Mouse (Mus musculus) intestine, postnatal 0 days (tissue): ENCODE results near the gene 1700092M07Rik. TPM values are rescaled to one million over a fixed set of nuclear protein-coding genes. Genes with fewer than 3 reads are reported as not detected.
A peak's percentile ranks its signal among the peaks of the same experiment; 100 is the strongest.

Experiments
- ATAC-seq: fragments of 200-750 bp; cut with Nextera tagmentation; 2 replicates; pipeline ENCODE4 v1.8.0; 2017; ENCODE audit warnings: mild to moderate bottlenecking, moderate TSS enrichment, moderate library complexity
- H3K27ac ChIP-seq: fragments of 300-500 bp; sonication (generic); 2 replicates; pipeline ENCODE4 v1.5.1; 2014; ENCODE audit warnings: mild to moderate bottlenecking, low read depth, low read length, moderate library complexity
- H3K27me3 ChIP-seq: fragments of 300-500 bp; sonication (generic); replicated peaks from 2 replicates; pipeline ENCODE4 v1.6.1; 2014; ENCODE audit warnings: low read length, mixed read lengths; ENCODE audit not compliant: control insufficient read depth, insufficient read depth
- H3K36me3 ChIP-seq: fragments of 300-500 bp; sonication (generic); 2 replicates; pipeline ENCODE4 v1.6.1; 2014; ENCODE audit warnings: mild to moderate bottlenecking, moderate library complexity; ENCODE audit not compliant: control insufficient read depth, insufficient read depth
- H3K4me1 ChIP-seq: fragments of 300-500 bp; sonication (generic); replicated peaks from 2 replicates; pipeline ENCODE4 v1.6.1; 2014; ENCODE audit warnings: antibody characterized with exemption, low read length, mixed read lengths; ENCODE audit not compliant: control insufficient read depth, insufficient read depth
- H3K4me2 ChIP-seq: fragments of 300-500 bp; sonication (generic); replicated peaks from 2 replicates; pipeline ENCODE4 v1.6.1; 2014; ENCODE audit warnings: low read depth, mild to moderate bottlenecking, moderate library complexity
- H3K4me3 ChIP-seq: fragments of 300-500 bp; sonication (generic); 2 replicates; pipeline ENCODE4 v1.5.1; 2014; ENCODE audit warnings: low read depth, low read length
- H3K9ac ChIP-seq: fragments of 300-500 bp; sonication (generic); 2 replicates; pipeline ENCODE4 v1.6.1; 2014; ENCODE audit warnings: mild to moderate bottlenecking, low read depth, low read length
- H3K9me3 ChIP-seq: fragments of 300-500 bp; sonication (generic); 2 replicates; pipeline ENCODE4 v1.6.1; 2016; ENCODE audit warnings: mixed run types; ENCODE audit not compliant: control insufficient read depth
- CTCF ChIP-seq: sonication (generic); IDR thresholded peaks from 2 replicates; pipeline ENCODE4 v1.5.1; 2016; ENCODE audit warnings: low read depth, mild to moderate bottlenecking, control low read depth, antibody characterized with exemption, moderate library complexity
- WGBS: fragments of 180-500 bp; shearing (Covaris S2); extraction: QIAGEN DNeasy Blood & Tissue Kit; methylation state at CpG from one replicate; pipeline ENCODE4 v1.1.7; 2014; 5-methylcytosine and 5-hydroxymethylcytosine counted together
- polyA plus RNA-seq: library from polyadenylated mRNA; unstranded; fragments of >200 nt; fragmentation: Nextera tagmentation; extraction: Ambion mirVana; gene quantifications from 2 replicates; pipeline ENCODE4 v1.2.1, GENCODE M21; 2015

1700092M07Rik gene
- polyA plus RNA-seq, 1 experiment from 2014 or later: 0.56 TPM

GRCm38 (mm10) chr19:8755652-8756051, 15.1 kb downstream of the 1700092M07Rik start:
- Histone ChIP-seq H3K4me2 (peak overlapping the region; percentile 75; the same call in 1 of the 2 replicates), H3K27ac (no peak overlapping the region), H3K4me1 (no peaks in the 10 kb centered on the region), H3K9ac (no peak overlapping the region), H3K27me3 (no peaks in the 10 kb centered on the region), H3K36me3 (peaks cover 42% of the 10 kb centered on the region), H3K4me3 (no peak overlapping the region), H3K9me3 (no peaks in the 10 kb centered on the region)
- WGBS: 46% methylated on average over 3 of the region's 3 CpGs
- ATAC-seq: no peak
- no peak for TF ChIP-seq CTCF

- H3K4me1 ChIP-seq: no peaks in the 10 kb centered on the region
- ATAC-seq: peak; percentile 92
- H3K27ac ChIP-seq: peak within 1 kb of the TSS; percentile 79
- no peaks in the 10 kb centered on the region for H3K27me3 ChIP-seq
- under 1% methylated on average over 73 of the region's 75 CpGs for WGBS
- H3K4me3 ChIP-seq: peak within 1 kb of the TSS; percentile 99
- peaks cover 32% of the 10 kb centered on the region for H3K36me3 ChIP-seq
- peak within 1 kb of the TSS; percentile 75 for H3K4me2 ChIP-seq
- H3K9ac ChIP-seq: peak within 1 kb of the TSS; percentile 96
- 0 out of 2 replicates have a peak, but pooled peaks have one; percentile 7 for TF ChIP-seq CTCF
- no peaks in the 10 kb centered on the region for H3K9me3 ChIP-seq
These were observed 16.3 kb downstream of the 1700092M07Rik start, which contains the start of gene Nxf1 for GRCm38 (mm10) chr19:8756635-8757387. TSS of gene Nxf1 (plus strand) at chr19:8757073.

DNA sequence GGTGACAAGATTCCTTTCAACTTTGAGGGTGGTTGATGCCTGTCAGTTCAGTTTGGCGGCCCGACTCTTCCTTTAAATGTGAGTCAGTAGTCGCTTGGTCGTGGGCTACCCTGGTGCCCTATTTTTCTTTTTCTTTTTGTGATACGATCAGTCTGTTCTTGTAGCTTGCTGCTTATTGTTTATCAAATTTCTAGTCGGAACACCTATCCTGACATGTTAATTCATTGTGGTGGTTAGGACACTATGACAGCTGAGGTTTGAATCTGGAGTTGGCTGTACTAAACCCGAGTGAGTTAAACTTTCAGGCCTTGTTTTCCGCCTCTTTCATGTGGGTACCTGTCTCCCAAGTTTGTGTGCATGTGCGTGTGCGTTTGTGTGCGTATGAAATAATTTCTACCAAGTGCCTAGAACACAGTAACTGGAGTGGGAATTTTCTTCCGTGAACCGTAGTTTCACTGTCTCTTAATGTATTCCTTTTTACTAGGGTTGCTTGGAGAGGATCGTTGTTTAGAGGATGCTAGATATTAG, 17.0 kb downstream of the 1700092M07Rik start:
- Histone ChIP-seq H3K9me3 (no peaks in the 10 kb centered on the region), H3K27ac (peak overlapping the region; percentile 79), H3K9ac (peak overlapping the region; percentile 96), H3K4me2 (peak overlapping the region; percentile 75), H3K4me1 (no peaks in the 10 kb centered on the region), H3K4me3 (peak overlapping the region; percentile 99), H3K36me3 (peaks cover 28% of the 10 kb centered on the region), H3K27me3 (no peaks in the 10 kb centered on the region)
- 3% methylated on average over 14 of the region's 14 CpGs for WGBS
- no peak for ATAC-seq
- no peak for TF ChIP-seq CTCF

DNA sequence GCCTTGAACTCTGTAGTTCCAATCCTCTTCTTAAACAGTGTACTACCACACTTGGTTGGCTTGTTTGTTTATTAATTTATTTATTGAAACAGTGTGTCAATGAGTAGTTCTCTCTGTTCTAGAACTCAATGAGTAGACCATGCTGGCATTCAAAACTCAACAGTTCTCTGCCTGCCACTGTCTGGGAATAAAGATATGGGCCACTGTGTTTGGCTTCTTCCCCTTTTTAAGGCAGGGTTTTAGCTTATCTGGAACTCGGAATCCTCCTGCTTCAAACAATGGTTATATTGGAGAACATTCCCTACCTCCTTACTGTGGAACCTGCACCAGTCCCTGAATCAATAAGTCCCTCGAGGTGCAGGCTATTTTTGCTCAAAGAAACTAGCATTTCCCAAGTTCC, 18.4 kb downstream of the 1700092M07Rik start:
- WGBS: 53% methylated on average over 2 of the region's 2 CpGs
- no peak overlapping the region for H3K4me2 ChIP-seq

DNA sequence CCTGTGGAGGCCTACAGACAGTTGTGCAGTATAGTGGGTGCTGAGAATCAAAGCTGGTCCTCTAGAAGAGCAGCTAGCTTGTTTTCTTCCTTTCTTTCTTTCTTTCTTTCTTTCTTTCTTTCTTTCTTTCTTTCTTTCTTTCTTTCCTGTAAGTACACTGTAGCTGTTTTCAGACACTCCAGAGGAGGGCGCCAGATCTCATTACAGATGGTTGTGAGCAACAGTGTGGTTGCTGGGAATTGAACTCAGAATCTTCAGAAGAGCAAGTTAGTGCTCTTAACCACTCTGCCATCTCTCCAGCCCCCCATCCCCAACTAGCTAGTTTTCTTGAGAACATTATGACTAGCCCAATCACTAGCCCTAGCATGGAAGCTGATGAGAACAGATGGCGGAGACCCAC, 20.2 kb downstream of the 1700092M07Rik start:
- Histone ChIP-seq H3K4me2 (no peak overlapping the region), H3K4me1 (no peaks in the 10 kb centered on the region), H3K9ac (no peak overlapping the region), H3K27me3 (no peaks in the 10 kb centered on the region), H3K27ac (no peak overlapping the region), H3K4me3 (no peak overlapping the region), H3K36me3 (peaks cover 32% of the 10 kb centered on the region), H3K9me3 (no peaks in the 10 kb centered on the region)
- ATAC-seq: no peak
- WGBS: 88% methylated on average over 2 of the region's 2 CpGs
- TF ChIP-seq CTCF: peak; percentile 47

More for the DNA sequence above, 18.4 kb downstream of the 1700092M07Rik start:
- peaks cover 32% of the 10 kb centered on the region for H3K36me3 ChIP-seq
- H3K4me3 ChIP-seq: no peak overlapping the region
- H3K9me3 ChIP-seq: no peaks in the 10 kb centered on the region
- no peak for ATAC-seq
- H3K27ac ChIP-seq: no peak overlapping the region
- H3K4me1 ChIP-seq: no peaks in the 10 kb centered on the region
- H3K9ac ChIP-seq: no peak overlapping the region
- H3K27me3 ChIP-seq: no peaks in the 10 kb centered on the region
- TF ChIP-seq CTCF: no peak

GRCm38 (mm10) chr19:8763276-8763675, 22.8 kb downstream of the 1700092M07Rik start:
- peaks cover 57% of the 10 kb centered on the region for H3K36me3 ChIP-seq
- no peak overlapping the region for H3K27ac ChIP-seq
- H3K4me1 ChIP-seq: no peaks in the 10 kb centered on the region
- WGBS: 92% methylated on average over 4 of the region's 4 CpGs
- no peak overlapping the region for H3K4me2 ChIP-seq
- H3K4me3 ChIP-seq: no peak overlapping the region
- no peak for TF ChIP-seq CTCF
- no peaks in the 10 kb centered on the region for H3K9me3 ChIP-seq
- no peak overlapping the region for H3K9ac ChIP-seq
- H3K27me3 ChIP-seq: no peaks in the 10 kb centered on the region
- ATAC-seq: no peak
